Mouse (Mus musculus) mouse embryonic stem cell (cell line): Measurements from ENCODE around the gene Slc39a5.

Source experiments
- in situ Hi-C, 2 experiments: fragments of 300-500 bp; cut with MboI; formaldehyde crosslinking; loops; 1 replicate in 1 of 2; 3 replicates in 1 of 2; pipeline ENCODE4 v1.14.3; 2019 to 2020; ENCODE audit warnings: low sequenced_read_pairs in 2 of 2, low pct_unique_long_range_greater_than_20kb in 1 of 2, mixed read lengths in 1 of 2; ENCODE audit not compliant: unreplicated experiment in 1 of 2

The Slc39a5 gene

GRCm38 (mm10) chr10:128358796-128359195 is 42.2 kb downstream of the Slc39a5 start:
- in situ Hi-C loops: no loop called here

GRCm38 (mm10) chr10:128347541-128347940 is 53.5 kb downstream of the Slc39a5 start:
- in situ Hi-C loops: loop anchor here in 1 of 2 experiments (10.0 kb wide), 1 partner anchor 107 kb away; the partner anchor contains the start of gene Smarcc2
